Mouse (Mus musculus): ENCODE results near the gene Pde4dip. TPM values are rescaled to one million over a fixed set of nuclear protein-coding genes. Genes with fewer than 3 reads are reported as not detected.

Pde4dip gene
- 1.0 and 2.9 TPM in 2 replicates for total RNA-seq (2015; ENCODE audit: low replicate concordance)
- 1.4 and 4.6 TPM in 2 replicates for total RNA-seq (2017; ENCODE audit: low replicate concordance)

DNA sequence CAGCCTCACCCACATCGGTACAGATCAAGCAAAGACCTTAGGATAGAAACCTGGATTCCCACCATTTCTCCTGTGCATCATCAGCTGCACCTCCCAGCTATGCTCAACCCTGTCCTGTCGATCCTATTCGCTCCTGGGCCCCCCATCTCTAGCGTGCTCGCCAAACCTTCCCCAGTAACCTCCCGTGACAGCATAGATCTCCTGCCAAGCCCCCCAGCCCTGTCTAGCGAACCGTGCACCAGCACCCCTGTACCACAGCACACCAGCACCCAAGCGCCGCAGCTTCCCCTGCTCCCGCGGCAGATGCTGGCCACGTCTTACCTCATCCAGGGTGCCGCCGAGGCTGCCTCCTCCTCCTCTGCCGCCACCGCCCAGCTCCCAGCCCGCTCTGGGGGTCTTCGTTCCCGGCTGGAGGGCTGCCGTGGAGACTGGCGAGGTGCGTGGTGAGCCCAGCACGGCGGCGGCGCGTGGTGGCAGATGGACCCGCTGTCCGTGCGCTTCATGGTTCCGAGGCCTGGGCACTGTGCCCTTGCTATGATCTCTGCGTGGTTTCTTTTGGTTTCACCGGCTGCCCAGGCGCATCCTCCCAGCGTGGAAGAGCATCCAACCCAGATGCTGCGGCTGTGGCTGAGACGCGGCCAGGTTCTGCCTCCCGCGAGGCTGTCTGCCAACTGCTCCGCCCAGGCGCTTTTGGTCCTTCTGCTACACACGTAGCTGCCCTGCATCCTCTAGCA lies at the start of gene Pde4dip:
TSS of gene Pde4dip (minus strand) at position 540 of the 734 bp plus-strand sequence.
- ATAC-seq (replicated peaks; ENCODE audit: low FRiP score, poor library complexity, severe bottlenecking): no peak

DNA sequence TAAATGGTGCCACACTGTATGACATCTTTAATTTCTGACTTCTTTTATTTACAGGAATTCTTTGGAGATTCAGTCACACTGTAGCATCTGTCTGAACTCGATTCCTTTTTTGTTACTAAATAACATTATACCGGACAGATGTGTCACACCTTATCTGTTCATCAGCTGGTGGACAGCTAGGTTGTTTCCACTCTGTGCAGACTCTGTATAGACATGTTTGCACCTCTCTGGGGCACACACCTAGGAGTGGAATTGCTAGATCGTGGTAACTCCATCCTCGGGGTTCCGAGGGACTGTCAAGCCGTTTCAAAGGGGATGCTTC lies 49.4 kb upstream of the Pde4dip start:
- no peak for ATAC-seq (replicated peaks; ENCODE audit: low FRiP score, poor library complexity, severe bottlenecking)

DNA sequence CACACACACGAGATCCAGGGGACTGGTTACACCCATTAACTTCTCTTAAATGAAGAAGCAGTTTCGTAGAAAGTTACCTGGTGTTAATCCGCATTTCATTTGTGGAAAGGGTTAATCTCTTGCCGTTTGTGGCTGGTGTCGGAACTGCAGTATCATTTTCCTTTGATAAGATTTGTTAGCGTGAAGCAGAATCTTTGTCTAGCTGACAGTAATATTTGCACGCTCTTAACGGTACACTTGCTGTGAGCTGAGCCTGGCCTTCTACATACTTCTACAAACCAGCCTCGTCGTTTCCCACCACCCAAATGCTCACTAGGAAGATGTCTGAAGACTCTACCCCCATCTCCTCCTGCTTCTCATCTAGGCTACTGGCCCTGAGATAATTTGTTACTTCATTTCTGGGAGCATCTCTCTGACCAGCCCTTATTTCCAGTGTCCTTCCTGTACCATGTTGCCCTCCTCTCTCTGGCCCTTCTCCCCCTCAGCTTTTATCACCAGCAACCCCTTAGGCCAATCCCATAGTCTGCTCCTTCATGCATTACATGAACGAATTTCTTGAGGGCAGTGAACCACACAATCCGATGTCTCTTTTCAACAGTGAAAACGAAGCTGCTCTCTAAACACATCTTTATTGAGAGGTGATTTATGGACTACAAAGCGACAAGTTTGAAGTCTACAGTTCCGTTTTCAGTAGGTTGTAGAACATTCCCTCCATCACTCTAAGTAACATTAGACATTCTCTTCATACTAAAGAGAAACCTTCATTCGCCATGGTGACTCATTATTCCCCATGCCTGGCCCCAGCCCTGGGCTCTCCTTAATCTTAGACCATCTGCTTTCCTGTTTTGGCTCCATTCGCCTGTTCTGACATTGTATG lies 48.8 kb upstream of the Pde4dip start:
- no peak for ATAC-seq (replicated peaks; ENCODE audit: low FRiP score, poor library complexity, severe bottlenecking)

DNA sequence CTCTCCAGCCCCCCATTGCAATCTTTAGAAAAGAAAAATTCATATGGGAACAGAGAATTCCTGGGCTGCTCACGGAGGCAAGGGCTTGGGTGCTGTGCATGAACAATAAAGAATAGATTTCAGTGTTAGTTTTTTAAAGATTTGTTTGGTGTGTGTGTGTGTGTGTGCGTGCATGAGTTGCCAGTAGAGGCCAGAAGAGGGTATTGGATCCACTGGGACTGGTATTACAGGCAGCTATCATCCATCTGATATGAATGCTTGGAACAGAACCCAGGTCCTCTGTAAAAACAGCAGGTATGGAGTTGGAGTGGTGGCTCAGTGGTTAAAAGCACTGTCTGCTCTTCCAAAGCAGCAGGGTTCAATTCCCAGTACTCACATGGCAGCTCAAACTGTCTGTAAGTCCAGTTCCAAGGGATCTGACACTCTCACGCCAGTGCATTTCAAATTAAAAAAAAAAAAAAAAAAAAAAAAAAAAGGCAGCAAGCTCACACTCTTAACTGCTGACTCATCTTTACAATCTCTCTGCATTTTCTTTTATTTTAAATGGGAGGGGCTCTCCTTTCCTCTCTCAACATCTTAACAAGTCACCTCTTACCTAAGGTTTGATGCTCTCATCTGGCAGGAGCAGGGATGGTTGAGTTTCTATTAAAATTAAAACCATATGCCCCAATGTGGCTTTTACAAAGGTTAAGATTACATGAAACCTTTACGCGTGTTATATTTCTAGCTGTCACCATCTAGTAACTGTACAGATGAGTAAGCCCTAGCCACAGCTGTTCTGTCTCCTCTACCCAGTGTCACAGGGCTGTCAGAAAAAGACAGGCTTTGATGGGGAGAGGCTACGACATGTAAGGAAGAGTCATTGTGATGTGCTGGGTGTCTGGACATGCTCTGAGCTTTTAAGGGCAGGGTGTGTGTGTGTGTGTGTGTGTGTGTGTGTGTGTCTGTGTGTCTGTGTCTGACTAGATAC lies 46.1 kb upstream of the Pde4dip start:
- ATAC-seq (replicated peaks; ENCODE audit: low FRiP score, poor library complexity, severe bottlenecking): no peak

DNA sequence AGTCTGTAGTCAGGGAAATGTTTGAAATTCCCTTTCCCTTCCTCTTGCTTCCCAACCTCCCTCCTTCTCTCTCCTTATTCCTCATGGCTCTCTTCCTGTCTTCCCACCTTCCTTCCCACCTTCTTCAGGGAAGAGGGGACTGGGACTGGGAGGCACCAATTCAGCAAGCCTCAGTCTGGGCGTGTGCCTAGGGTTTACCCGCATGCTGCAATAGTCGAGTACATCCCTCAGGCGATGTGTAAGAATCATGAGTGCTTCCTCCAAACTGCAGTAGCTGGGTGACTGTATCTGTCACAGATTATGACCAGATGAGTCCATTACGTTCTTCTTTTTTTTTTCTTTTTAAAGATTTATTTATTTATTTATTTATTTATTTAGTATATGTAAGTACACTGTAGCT lies 45.3 kb upstream of the Pde4dip start:
- ATAC-seq (replicated peaks; ENCODE audit: low FRiP score, poor library complexity, severe bottlenecking): no peak

DNA sequence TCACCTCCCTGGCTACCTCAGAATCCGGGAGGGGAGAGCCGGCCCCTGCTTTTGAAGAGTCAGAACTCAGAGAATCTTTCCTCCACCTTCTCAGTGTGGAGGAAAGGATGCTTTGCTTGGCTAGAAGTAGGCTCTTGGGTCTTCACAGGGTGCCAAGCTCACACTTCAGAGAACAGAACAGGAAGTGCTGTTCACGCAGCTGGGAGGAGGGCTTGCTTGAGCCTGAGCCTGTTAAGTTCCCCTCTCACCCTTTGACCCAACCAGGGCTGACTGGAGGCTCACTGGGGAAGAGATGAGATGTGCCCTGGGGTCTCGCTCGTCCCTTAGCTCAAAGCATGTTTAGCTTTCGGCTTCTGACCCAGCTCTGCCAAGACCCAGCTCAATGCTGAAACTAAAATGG lies 44.7 kb upstream of the Pde4dip start:
- no peak for ATAC-seq (replicated peaks; ENCODE audit: low FRiP score, poor library complexity, severe bottlenecking)

DNA sequence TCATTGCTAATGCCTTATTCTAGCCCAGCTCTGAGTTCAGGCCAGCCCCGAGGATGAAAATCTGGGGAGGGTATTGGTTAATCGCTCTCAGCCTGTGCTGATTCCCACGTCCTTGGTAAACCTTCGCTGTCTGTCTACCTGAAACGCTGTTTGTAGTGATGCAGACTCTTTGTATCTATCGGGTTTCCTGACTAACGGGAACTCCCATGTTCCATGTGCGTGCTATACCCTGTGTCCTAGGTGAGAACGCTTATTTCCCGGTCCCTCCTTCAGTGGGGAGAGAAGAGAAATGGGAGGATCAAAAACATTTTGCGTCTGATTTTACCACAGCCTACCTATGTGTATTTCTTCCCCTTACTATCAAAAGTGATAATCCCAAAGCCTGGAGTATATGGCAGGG lies 44.3 kb upstream of the Pde4dip start:
- ATAC-seq (replicated peaks; ENCODE audit: low FRiP score, poor library complexity, severe bottlenecking): no peak

DNA sequence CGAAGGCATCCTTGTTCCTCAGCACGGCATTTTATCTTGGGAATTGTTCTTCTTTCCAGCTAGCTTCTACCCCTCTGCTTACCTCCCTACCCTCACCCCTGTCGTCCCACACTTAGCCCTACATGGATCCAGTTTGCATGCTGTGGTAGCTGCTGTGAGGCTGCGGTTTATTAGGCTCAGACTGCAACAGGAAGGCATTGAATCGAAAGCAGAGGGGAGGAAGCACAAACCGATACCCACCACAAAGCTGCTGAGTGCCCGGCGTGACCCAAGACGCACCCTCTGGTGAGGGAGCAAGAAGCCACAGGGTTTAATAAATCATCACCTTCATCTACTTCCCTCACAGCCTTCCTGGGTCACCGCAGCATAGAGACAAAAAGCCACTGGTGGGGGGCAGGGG lies 43.6 kb upstream of the Pde4dip start:
- no peak for ATAC-seq (replicated peaks; ENCODE audit: low FRiP score, poor library complexity, severe bottlenecking)

DNA sequence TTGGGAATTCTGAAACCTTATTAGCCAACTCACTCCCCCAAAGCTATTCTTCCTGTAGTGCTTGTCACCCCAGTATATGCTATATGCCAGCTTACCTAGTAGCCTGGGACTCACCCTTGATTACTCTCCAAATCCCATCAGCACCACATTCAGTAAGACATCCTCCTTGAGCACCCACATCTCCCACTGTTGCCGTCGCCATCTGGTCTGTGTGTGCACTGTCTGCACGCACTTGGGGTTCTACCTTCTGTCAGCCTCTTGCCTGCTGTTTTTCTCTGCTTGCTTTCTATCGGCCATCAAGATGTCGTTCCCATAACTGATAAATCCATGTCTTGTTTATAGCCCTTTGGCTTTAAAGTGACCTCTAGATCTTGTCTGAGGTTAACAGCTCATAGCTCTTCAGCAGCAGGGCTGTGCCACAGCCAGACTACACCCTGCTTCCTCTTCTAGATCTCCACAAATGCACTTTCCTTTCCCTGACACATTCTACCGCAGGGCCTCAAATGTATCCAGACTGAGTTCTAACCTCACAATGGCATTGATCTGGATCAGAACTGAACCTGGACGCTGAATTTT lies 42.9 kb upstream of the Pde4dip start:
- no peak for ATAC-seq (replicated peaks; ENCODE audit: low FRiP score, poor library complexity, severe bottlenecking)

DNA sequence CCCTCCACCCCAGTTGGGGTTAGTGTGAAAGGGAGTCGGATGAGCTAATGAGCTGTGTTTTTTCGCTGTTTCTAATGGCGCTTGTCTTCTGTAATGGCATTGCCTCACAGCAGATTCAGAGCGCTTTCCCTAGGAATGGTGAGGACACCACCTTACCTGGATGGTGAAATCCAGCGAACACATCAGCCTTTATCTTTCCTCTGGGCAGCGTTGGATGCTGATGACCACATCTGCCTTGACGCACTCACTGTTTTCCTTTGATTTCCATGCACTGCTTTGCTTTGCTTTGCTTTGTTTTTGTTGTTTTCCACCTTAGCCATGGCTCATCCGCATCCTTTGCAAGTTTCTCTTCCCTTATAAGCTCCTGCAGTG lies 42.3 kb upstream of the Pde4dip start:
- no peak for ATAC-seq (replicated peaks; ENCODE audit: low FRiP score, poor library complexity, severe bottlenecking)

DNA sequence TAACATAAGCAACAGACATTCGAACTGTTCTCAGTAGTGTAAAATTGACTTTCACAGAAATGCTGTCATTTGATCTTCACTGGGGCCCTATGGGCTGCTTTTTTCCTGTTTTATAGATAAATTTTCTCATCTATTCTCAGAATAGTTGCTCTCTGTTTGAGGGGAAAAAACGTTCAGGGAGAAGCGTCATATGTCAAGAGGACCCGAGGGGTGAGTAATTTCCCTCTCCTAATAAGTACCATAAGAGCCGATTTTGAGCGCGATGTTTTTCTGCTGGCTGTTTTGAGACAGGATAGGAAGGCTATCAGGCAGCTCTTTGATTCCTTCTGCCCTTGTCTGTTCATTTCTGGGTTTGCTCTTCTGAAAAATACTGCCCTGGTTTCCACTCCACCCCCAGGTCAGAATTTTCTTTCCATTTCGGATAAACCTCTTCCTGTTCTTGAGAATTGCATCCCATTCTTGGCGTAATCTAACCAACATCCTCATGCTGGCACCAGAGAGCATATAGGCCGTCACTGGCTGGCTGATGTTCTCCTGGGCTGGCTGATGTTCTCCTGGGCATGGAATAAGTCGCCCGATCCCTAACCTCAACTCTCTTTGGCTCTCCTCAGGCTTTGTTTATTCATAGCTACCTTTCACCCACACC lies 41.8 kb upstream of the Pde4dip start:
- no peak for ATAC-seq (replicated peaks; ENCODE audit: low FRiP score, poor library complexity, severe bottlenecking)

DNA sequence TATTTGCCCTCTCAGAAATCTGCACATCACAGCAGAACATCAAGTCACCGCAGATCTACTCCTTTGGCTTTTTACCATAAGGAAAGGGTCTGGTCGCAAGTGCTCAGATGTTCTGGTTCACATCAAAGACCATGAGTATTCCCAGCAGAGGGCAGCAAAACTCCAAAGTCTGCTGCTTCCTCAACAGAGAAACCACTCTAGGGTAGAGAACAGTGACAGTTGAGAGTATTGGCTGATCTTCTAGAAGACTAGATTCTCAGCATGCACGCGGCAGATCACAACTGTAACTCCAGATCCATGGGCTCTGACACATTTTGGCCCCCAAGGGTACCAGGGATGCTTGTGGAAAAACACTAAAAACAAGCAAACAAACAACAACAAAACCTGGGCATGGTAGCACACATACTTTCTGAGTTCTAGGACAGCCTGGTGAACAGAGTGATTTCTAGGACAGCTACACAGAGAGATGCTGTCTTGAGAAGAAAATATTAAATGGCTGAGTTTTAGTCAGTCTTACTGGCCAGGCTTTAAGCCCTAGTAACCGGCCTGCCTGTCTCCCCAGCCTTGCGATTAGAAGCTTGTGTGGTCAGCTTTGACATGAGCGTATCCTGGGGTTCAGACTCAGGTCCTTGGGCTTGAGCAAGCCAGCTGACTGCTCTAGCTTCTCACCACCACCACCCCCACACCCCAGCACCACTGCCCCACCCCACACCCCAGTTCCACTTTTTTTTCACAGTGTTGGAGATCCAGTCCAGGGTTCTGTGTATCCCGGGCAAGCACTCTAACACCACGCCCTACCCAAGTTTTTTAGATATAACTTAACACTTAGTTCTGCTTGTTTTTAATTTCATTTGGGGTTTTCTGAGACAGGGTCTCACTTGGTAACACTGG lies 40.7 kb upstream of the Pde4dip start:
- peak; percentile 61; the same call in 1 of the 2 replicates for ATAC-seq (replicated peaks; ENCODE audit: low FRiP score, poor library complexity, severe bottlenecking)

DNA sequence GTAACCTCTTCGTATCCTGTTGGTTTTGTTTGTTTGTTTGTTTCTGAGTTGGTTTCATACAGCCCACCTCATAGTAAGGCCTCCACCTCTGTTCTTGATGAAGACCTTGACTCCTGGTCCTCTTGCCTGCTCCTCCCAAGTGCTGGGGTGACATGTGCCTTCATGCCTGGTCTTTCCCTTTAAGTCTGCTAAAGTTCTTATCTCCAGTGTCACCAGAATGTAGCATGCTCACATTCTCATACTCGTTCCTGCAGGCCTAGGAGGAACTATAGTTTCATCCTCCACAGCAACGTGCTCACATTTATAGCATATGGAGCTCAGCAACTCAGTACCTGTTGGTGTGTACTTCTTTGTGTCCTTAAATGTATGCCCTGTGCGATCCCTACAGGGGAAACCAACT lies 38.8 kb upstream of the Pde4dip start:
- no peak for ATAC-seq (replicated peaks; ENCODE audit: low FRiP score, poor library complexity, severe bottlenecking)

DNA sequence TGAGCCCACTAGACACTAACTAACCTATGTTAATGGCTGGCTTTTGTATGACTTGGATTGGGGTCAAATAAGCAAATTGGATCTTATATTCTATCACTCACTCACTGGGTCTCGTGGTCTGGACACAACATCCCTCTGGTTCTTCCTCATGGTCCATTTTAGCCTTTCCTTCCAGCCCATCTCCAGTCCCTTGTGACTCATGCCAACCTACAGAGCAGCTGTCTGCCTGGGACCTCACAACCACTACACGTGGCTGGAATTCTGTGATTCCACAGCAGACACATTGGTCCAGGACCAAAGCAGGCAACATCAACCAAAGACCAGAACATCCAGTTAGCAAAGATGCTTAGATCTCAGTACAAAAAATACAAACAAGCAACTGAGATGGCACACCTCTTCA lies 36.7 kb upstream of the Pde4dip start:
- ATAC-seq (replicated peaks; ENCODE audit: low FRiP score, poor library complexity, severe bottlenecking): no peak

DNA sequence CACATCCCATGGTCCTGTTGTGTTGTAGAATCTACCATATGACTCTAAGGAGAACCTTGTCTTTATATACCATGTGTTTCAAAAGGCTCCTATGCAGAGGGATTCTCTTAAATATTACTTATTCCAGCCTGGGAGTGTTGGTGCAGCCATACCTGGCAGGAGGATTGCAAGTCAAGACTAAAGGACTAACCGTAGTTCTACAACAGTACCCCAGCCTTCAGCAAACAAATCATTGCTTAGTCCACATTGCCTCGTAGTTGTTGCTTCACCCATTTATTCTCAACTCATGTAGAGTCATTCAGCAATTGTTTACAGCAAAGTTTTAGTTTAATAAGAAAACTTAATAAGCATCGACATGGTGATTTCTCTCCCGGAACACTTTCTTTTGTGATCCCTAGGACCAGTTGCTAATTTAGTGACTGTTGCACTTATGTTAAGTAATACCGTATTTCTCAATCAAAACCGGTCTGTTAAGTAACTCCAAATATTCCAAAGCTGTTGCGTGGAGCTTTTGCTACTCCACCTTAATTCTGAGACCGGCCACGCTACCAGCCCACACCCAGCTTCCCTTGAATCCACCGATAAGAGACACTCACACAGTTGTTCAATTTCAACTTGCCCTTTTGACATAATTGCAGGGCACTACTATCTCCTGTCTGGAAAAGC lies 30.5 kb upstream of the Pde4dip start:
- no peak for ATAC-seq (replicated peaks; ENCODE audit: low FRiP score, poor library complexity, severe bottlenecking)

DNA sequence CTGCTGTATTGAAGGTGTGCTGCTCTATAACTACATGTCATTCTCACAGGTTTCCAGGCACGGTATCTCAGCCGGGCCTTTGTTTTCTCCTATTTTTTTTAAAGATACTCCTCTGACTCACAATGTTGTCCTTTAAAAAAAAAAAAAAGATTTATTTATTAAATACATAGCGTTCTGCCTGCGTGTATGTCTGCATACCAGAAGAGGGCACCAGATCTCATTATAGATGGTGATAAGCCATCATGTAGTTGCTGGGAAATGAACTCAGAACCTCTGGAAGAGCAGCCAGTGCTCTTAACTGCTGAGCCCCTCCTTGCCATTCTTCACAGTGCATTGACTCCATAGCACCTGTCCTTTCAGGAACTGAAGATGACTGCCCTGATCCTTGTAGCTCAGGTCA lies 26.6 kb upstream of the Pde4dip start:
- no peak for ATAC-seq (replicated peaks; ENCODE audit: low FRiP score, poor library complexity, severe bottlenecking)

DNA sequence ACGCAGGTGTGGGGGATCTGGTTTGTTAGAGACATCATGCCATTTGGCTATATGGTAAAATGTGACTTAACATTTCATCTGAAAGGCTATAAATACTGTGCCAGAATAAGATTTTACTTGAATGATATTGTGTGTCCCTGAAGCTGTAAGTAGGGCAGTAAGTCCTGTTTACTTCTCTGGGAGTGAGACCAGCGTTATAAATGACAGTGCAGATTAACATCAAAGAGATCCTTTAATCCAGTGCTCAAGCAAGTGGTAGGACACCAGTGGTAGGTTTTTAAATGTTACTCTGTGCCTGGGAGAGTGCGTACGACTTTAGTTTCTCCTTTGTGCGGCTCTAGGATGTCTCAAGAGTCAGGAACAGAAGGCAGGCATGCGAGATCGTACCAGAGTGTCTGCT lies 22.6 kb upstream of the Pde4dip start:
- ATAC-seq (replicated peaks; ENCODE audit: low FRiP score, poor library complexity, severe bottlenecking): no peak

DNA sequence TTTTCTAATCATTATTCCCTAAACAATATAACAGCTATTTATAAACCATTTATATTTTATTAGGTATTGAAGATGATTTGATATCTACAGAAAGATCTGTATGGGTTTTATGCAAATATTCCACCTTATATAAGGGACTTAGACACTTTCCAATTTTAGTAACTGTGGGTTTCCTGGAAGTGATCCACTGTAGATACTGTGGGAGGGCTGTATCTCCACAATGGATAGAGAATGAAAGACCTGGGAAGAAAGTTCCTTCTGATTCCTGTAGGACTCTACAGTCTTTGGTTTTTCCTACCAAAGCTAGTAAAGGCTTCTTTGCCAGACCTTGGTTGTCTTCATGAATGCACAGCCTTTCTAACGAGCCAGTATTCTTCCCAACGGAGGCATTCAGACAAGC lies 21.2 kb upstream of the Pde4dip start:
- ATAC-seq (replicated peaks; ENCODE audit: low FRiP score, poor library complexity, severe bottlenecking): no peak

Measured in erythroblast, adult 5-6 weeks (primary cell).